Mouse (Mus musculus) liver, embryonic 13.5 days (tissue): ENCODE data around the gene Rad51b. TPM values are rescaled to one million over a fixed set of nuclear protein-coding genes. Genes with fewer than 3 reads are reported as not detected.

Experiments
- ATAC-seq: fragments of 200-750 bp; cut with Nextera tagmentation; 2 replicates; pipeline ENCODE4 v1.8.0; 2017; ENCODE audit warnings: low read depth, mild to moderate bottlenecking, moderate number of reproducible peaks, moderate library complexity
- DNase-seq: peaks from one replicate; pipeline ENCODE4 v3.0.0; 2022
- H3K27ac ChIP-seq: fragments of 300-500 bp; sonication (generic); 2 replicates; pipeline ENCODE4 v1.5.1; 2015; ENCODE audit warnings: moderate library complexity, mild to moderate bottlenecking, inconsistent platforms
- H3K27me3 ChIP-seq: fragments of 300-500 bp; sonication (generic); 2 replicates; pipeline ENCODE4 v1.6.1; 2015; ENCODE audit warnings: mild to moderate bottlenecking, inconsistent platforms
- H3K36me3 ChIP-seq: fragments of 300-500 bp; sonication (generic); 2 replicates; pipeline ENCODE4 v1.6.1; 2015; ENCODE audit warnings: mild to moderate bottlenecking, inconsistent platforms
- H3K4me1 ChIP-seq: fragments of 300-500 bp; sonication (generic); replicated peaks from 2 replicates; pipeline ENCODE4 v1.6.1; 2015; ENCODE audit warnings: inconsistent platforms
- H3K4me2 ChIP-seq: fragments of 300-500 bp; sonication (generic); 2 replicates; pipeline ENCODE4 v1.6.1; 2015; ENCODE audit warnings: inconsistent platforms, mild to moderate bottlenecking, moderate library complexity
- H3K4me3 ChIP-seq: fragments of 300-500 bp; sonication (generic); replicated peaks from 2 replicates; pipeline ENCODE4 v1.5.1; 2015; ENCODE audit warnings: mild to moderate bottlenecking, inconsistent platforms
- H3K9ac ChIP-seq: fragments of 300-500 bp; sonication (generic); 2 replicates; pipeline ENCODE4 v1.6.1; 2015; ENCODE audit warnings: mild to moderate bottlenecking, inconsistent platforms
- H3K9me3 ChIP-seq: fragments of 300-500 bp; sonication (generic); replicated peaks from 2 replicates; pipeline ENCODE4 v1.6.1; 2016; ENCODE audit warnings: inconsistent platforms
- WGBS: fragments of 180-500 bp; shearing (Covaris S2); methylation state at CpG from one replicate; pipeline ENCODE4 v1.1.7; 2015; ENCODE audit not compliant: insufficient replicate concordance; 5-methylcytosine and 5-hydroxymethylcytosine counted together
- polyA plus RNA-seq: library from polyadenylated mRNA; unstranded; fragments of >200 nt; fragmentation: Nextera tagmentation; extraction: Ambion mirVana; gene quantifications from 2 replicates; pipeline ENCODE4 v1.2.1, GENCODE M21; 2015

Gene Rad51b
- polyA plus RNA-seq, 1 experiment from 2014 or later, result 5.5 TPM

- Histone ChIP-seq H3K27me3 (no peaks in the 10 kb centered on the region), H3K4me1 (peaks cover 45% of the 10 kb centered on the region), H3K9me3 (no peaks in the 10 kb centered on the region; the same call in 1 of the 2 replicates), H3K4me3 (no peak overlapping the region), H3K9ac (no peak overlapping the region), H3K27ac (no peak overlapping the region), H3K36me3 (no peaks in the 10 kb centered on the region), H3K4me2 (no peak overlapping the region)
- 69% methylated on average over 11 of the region's 11 CpGs for WGBS
- DNase-seq, result no peak
- no peak for ATAC-seq
Observed at GRCm38 (mm10) chr12:79858336-79858735, 561.3 kb downstream of the Rad51b start.

GRCm38 (mm10) chr12:79859354-79860247 lies 562.5 kb downstream of the Rad51b start:
- H3K27me3 ChIP-seq, result no peaks in the 10 kb centered on the region
- H3K36me3 ChIP-seq, result no peaks in the 10 kb centered on the region
- ATAC-seq, result peak; percentile 43; the same call in 1 of the 2 replicates
- H3K4me2 ChIP-seq, result no peak overlapping the region
- H3K4me1 ChIP-seq, result peaks cover 38% of the 10 kb centered on the region
- WGBS, result 51% methylated on average over 14 of the region's 14 CpGs
- H3K27ac ChIP-seq, result peak overlapping the region; percentile 58
- H3K4me3 ChIP-seq, result no peak overlapping the region
- H3K9ac ChIP-seq, result no peak overlapping the region
- H3K9me3 ChIP-seq, result no peaks in the 10 kb centered on the region; the same call in 1 of the 2 replicates
- DNase-seq, result no peak

- Histone ChIP-seq H3K9ac (no peak overlapping the region), H3K36me3 (no peaks in the 10 kb centered on the region), H3K4me2 (no peak overlapping the region), H3K4me3 (no peak overlapping the region), H3K27ac (peak overlapping the region; percentile 58), H3K4me1 (peaks cover 32% of the 10 kb centered on the region), H3K9me3 (no peaks in the 10 kb centered on the region; the same call in 1 of the 2 replicates), H3K27me3 (no peaks in the 10 kb centered on the region)
- DNase-seq (no peak), ATAC-seq (no peak)
- 37% methylated on average over 2 of the region's 2 CpGs for WGBS
Observed at GRCm38 (mm10) chr12:79860248-79860555, 563.1 kb downstream of the Rad51b start.

Other genes starting within 250 kb of the Rad51b start
- 6.6 and 7.2 TPM in 2 replicates for gene Pigh, start 207.6 kb upstream of the Rad51b start, polyA plus RNA-seq
- 0.14 TPM in 1 of 2 replicates, not detected in the other for gene Arg2, start 166.5 kb upstream of the Rad51b start, polyA plus RNA-seq
- gene Vti1b, start 124.6 kb upstream of the Rad51b start, polyA plus RNA-seq, result 49.6 and 52.5 TPM in 2 replicates
- gene Rdh11, start 105.0 kb upstream of the Rad51b start, polyA plus RNA-seq, result 16.6 and 20.8 TPM in 2 replicates
- 0.28 and 0.49 TPM in 2 replicates for gene Rdh12, start 88.4 kb upstream of the Rad51b start, polyA plus RNA-seq
- gene Zfyve26, start 978 bp upstream of the Rad51b start, polyA plus RNA-seq, result 6.3 and 6.6 TPM in 2 replicates